Mouse (Mus musculus): Measurements from ENCODE around the gene Maml2.
A peak's percentile ranks its signal among the peaks of the same experiment; 100 is the strongest.

Gene Maml2

GRCm38 (mm10) chr9:13574059-13574458 is 276.3 kb downstream of the Maml2 start:
- DNase-seq: no peak

GRCm38 (mm10) chr9:13574913-13575312 is 277.2 kb downstream of the Maml2 start:
- no peak for DNase-seq

- DNase-seq: no peak
These were observed 279.4 kb downstream of the Maml2 start for GRCm38 (mm10) chr9:13577150-13577549.

GRCm38 (mm10) chr9:13581184-13581583 is 283.4 kb downstream of the Maml2 start:
- DNase-seq: no peak

GRCm38 (mm10) chr9:13583952-13584351 is 286.2 kb downstream of the Maml2 start:
- no peak for DNase-seq

DNA sequence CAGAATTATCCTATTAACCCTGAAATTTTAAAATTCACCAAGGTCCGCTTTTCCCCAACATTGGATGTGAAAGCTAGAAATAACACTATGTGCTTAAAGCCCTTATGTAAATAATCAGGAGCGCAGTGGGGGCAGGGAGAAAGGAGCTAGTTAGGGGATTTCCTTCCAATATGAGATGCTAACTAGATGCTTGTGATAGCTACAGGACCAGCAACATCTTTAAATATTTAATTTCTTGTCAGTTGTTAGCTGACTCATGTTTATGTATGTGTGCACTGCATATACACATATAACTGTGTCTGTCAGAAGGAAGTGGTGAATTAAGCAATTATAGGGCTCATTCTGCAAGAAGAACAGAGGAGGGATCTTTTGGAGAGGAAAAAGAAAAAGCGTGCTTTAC is 286.7 kb downstream of the Maml2 start:
- no peak for DNase-seq

- peak; percentile 83 for DNase-seq
These were observed 289.6 kb downstream of the Maml2 start for GRCm38 (mm10) chr9:13587085-13587933.

- no peak for DNase-seq
These were observed 291.0 kb downstream of the Maml2 start for GRCm38 (mm10) chr9:13588786-13589185.

- DNase-seq: no peak
These were observed 294.9 kb downstream of the Maml2 start for GRCm38 (mm10) chr9:13592701-13593100.

DNA sequence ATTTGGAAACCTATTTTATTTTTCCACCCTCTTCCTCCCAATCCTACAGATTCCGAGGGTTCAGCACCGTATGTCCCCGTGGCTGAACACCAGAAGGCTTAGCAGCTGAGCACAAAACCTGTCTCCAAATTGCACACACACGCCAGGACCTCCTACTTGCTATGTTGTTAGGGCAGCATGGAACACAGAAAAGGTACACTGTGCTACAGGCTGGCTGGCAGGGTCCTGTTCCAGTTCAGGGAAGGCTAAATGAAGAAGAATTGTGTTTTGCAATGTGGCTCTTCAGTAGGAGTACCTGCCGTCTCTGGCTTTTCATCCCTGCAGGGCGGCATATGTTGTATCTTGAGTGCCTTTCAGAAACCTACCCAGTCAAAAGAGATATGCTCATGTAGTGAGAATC is 300.0 kb downstream of the Maml2 start:
- DNase-seq: peak; percentile 87

- no peak for DNase-seq
These were observed 301.0 kb downstream of the Maml2 start for GRCm38 (mm10) chr9:13598596-13599333.

- DNase-seq: no peak
These were observed 301.5 kb downstream of the Maml2 start for GRCm38 (mm10) chr9:13599334-13599614.

DNA sequence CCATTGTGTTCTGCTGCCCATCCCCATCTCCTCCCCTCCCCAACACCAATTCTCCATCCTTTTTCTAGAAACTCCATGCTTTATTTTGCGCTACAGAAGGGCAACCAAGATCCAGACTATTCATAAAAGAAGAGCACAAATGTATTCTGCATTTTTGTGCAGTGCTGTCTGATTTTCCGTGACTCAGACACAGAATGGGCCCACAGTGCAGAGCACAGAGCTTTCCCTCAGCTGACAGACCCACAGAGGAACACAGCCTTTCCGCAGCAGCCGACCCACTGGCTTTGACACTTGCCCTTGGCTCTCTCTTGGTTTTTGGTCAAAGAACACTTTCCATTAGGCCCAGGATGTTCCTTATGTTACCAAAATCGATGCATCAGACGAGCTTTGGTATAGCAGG is 302.0 kb downstream of the Maml2 start:
- DNase-seq: no peak

DNA sequence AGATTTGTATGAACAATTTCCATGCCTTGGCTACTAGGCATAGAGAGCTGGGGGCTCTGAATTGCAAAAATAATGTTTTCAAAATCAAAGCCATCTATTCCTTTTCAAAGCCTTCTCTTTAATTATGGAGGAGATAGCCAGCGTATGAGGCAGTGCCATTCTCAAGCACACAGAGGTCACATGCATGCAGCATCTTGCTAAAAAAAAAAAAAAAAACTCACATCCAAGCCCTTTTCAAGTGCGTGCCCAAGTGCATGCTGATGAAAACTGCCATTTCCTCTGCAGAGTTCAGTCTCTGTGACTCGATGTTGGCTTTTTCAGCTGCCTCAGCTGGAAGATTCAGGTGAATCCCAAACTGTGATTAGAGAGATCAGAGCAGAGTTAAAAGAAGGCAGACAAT is 304.0 kb downstream of the Maml2 start:
- no peak for DNase-seq

GRCm38 (mm10) chr9:13603533-13604143 is 305.9 kb downstream of the Maml2 start:
- DNase-seq: no peak

DNA sequence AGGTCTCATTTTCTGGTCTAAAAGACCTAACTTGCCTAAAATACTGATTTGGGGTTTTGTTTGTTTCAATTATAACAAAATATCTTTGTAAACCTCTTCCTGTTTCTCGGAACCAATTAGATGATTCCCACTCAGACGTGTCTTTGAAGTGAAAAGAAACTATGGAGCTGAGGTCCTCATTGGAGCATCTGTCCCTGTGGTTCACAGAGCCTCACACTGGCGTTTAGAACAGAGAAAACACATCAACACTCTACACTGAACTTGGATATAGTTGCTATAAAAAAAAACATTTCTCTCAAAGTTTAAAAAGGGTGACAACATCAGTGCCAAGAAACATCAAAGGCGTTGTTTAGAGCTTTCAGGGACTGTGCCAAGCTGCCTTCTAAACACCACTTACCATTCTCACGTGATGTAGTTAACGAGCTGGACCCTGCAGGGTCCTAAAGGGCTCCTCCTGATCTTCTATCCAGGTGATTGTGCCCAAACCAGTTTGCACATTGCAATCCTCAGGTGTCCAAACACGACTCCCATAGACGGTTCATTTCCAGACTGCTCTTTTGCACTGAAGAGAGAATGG is 309.9 kb downstream of the Maml2 start:
- no peak for DNase-seq

DNA sequence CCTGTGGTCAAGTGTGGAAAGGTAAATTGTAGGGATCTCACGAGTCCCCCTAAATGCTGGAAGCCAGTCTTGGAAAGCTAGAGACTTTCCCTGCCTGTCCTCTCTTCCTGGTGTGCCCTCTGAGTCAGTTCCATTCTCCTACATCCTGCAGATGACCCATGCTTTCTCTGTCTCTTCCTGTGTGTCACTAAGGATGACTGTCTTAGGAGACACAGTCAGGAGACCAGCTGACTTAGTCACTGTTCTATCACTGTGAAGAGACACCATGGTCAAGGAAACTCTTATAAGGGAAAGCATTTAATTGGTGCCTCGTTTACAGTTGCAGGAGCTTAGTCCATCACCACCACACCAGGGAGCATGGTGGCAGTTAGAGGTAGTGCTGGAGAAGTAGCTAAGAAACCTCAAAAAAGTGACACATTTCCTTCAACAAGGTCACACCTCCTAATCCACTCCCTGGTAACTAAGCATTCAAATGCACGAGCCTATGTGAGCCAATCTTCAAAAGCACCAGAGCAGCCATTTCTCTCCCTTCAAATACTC is 310.8 kb downstream of the Maml2 start:
- DNase-seq: no peak

DNA sequence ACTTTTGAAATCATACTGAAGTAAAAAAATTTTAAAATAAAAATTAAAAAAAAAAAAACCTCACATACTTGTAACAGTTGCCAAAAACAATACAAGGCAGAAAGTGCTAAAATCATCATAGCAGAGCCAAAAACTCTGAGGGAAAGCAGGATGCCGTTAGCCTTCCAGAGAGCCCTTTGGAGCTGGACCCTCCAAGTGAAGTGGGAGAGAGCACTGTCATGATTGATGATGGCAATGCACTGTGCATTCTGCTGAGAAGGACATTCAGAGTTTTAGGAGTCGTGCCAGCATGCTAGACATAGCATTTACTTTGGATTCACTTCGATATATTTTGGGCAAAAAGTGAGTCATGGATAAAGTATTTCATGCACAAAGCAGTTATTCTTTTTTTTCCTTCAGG is 313.8 kb downstream of the Maml2 start:
- no peak for DNase-seq

GRCm38 (mm10) chr9:13612371-13612770 is 314.6 kb downstream of the Maml2 start:
- DNase-seq: no peak

- no peak for DNase-seq
These were observed 315.8 kb downstream of the Maml2 start for GRCm38 (mm10) chr9:13613325-13614268.

GRCm38 (mm10) chr9:13616383-13617009 is 318.7 kb downstream of the Maml2 start:
- DNase-seq: no peak

- DNase-seq: no peak
These were observed 323.0 kb downstream of the Maml2 start for GRCm38 (mm10) chr9:13620794-13621193.
